Mouse (Mus musculus): ENCODE data around the gene Nrg4.
"Not testable (repeated sequence)": the region's sequence is repeated elsewhere in the genome, so short reads cannot be mapped to it uniquely, and the experiment has no call there.

Gene Nrg4

DNA sequence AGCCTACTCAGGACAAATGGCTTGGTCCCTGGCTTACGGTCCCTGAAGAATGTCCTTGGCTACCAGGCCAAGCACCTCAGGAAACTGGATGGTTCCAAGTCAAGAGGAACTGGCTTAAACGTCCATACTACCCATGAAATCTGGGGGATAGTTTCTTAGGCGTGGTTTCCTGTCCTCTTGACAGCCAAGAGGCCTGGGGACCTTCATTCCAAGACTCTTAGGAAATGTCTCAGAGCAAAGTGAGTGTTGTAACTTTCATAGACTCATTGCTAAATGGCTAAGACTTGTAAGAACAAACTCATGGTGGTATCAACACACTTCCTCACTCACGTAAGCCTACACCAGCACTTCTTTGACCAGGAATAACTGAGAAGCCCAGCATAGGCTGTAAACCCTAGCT lies 71.0 kb downstream of the Nrg4 start:
- TF ChIP-seq POU5F1 (IDR thresholded peaks at IDR 0.05; ENCODE audit: borderline replicate concordance, low read length) (no peak), CTCF (conservative IDR thresholded peaks at IDR 0.05; ENCODE audit: low read length) (no peak), NANOG (IDR thresholded peaks at IDR 0.05; ENCODE audit: borderline replicate concordance, low read length) (no peak)
- Histone ChIP-seq H3K36me3 (ENCODE audit: insufficient read depth, low read length) (no peaks in the 10 kb centered on the region), H3K27me3 (ENCODE audit: insufficient read depth, low read length) (no peaks in the 10 kb centered on the region), H3K4me3 (replicated peaks; ENCODE audit: low read length) (no peak overlapping the region), H3K4me1 (replicated peaks; ENCODE audit: low read depth, low read length) (no peaks in the 10 kb centered on the region), H3K9me3 (ENCODE audit: low read length) (no peaks in the 10 kb centered on the region)

DNA sequence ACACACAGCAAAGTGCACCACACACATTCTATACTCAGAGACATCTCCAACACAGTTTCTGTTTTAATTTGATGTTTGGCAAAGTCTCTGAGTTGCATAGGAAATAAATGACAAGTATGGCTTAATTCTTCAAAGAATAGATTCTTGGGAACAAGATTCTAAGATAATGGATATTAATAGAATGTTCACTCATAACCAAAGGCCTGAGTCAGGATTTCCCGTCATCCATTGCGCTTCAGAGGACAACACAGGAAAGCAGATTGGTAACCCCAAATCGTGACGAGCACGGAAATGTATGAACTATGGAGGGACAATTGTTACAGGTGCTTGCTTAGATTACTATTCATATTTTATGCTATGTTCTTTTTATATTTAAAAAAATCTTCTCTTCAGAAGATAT lies 71.6 kb downstream of the Nrg4 start:
- no peaks in the 10 kb centered on the region for H3K4me1 ChIP-seq (replicated peaks; ENCODE audit: low read depth, low read length)
- H3K9me3 ChIP-seq (ENCODE audit: low read length), result no peaks in the 10 kb centered on the region
- H3K36me3 ChIP-seq (ENCODE audit: insufficient read depth, low read length), result no peaks in the 10 kb centered on the region
- no peak for TF ChIP-seq CTCF (conservative IDR thresholded peaks at IDR 0.05; ENCODE audit: low read length)
- no peak for TF ChIP-seq POU5F1 (IDR thresholded peaks at IDR 0.05; ENCODE audit: borderline replicate concordance, low read length)
- no peak for TF ChIP-seq NANOG (IDR thresholded peaks at IDR 0.05; ENCODE audit: borderline replicate concordance, low read length)
- no peaks in the 10 kb centered on the region for H3K27me3 ChIP-seq (ENCODE audit: insufficient read depth, low read length)
- H3K4me3 ChIP-seq (replicated peaks; ENCODE audit: low read length), result no peak overlapping the region

- H3K9me3 ChIP-seq (ENCODE audit: low read length), result no peaks in the 10 kb centered on the region
- no peaks in the 10 kb centered on the region for H3K4me1 ChIP-seq (replicated peaks; ENCODE audit: low read depth, low read length)
- no peak for TF ChIP-seq NANOG (IDR thresholded peaks at IDR 0.05; ENCODE audit: borderline replicate concordance, low read length)
- TF ChIP-seq POU5F1 (IDR thresholded peaks at IDR 0.05; ENCODE audit: borderline replicate concordance, low read length), result no peak
- TF ChIP-seq CTCF (conservative IDR thresholded peaks at IDR 0.05; ENCODE audit: low read length), result no peak
- H3K36me3 ChIP-seq (ENCODE audit: insufficient read depth, low read length), result no peaks in the 10 kb centered on the region
- no peaks in the 10 kb centered on the region for H3K27me3 ChIP-seq (ENCODE audit: insufficient read depth, low read length)
- no peak overlapping the region for H3K4me3 ChIP-seq (replicated peaks; ENCODE audit: low read length)
Observed at GRCm38 (mm10) chr9:55253849-55254248, 72.8 kb downstream of the Nrg4 start.

GRCm38 (mm10) chr9:55252097-55252496 lies 74.5 kb downstream of the Nrg4 start:
- not testable (repeated sequence) for H3K27me3 ChIP-seq (ENCODE audit: insufficient read depth, low read length); H3K4me3 ChIP-seq (replicated peaks; ENCODE audit: low read length); H3K4me1 ChIP-seq (replicated peaks; ENCODE audit: low read depth, low read length); H3K9me3 ChIP-seq (ENCODE audit: low read length); H3K36me3 ChIP-seq (ENCODE audit: insufficient read depth, low read length)
- TF ChIP-seq CTCF (conservative IDR thresholded peaks at IDR 0.05; ENCODE audit: low read length), result peak; percentile 23; the same call in 1 of the 2 replicates

GRCm38 (mm10) chr9:55250595-55251247 lies 75.9 kb downstream of the Nrg4 start:
- H3K4me3 ChIP-seq (replicated peaks; ENCODE audit: low read length), result no peak overlapping the region
- no peaks in the 10 kb centered on the region for H3K9me3 ChIP-seq (ENCODE audit: low read length)
- H3K27me3 ChIP-seq (ENCODE audit: insufficient read depth, low read length), result no peaks in the 10 kb centered on the region
- H3K36me3 ChIP-seq (ENCODE audit: insufficient read depth, low read length), result no peaks in the 10 kb centered on the region
- no peaks in the 10 kb centered on the region for H3K4me1 ChIP-seq (replicated peaks; ENCODE audit: low read depth, low read length)
- TF ChIP-seq POU5F1 (IDR thresholded peaks at IDR 0.05; ENCODE audit: borderline replicate concordance, low read length), result no peak
- TF ChIP-seq CTCF (conservative IDR thresholded peaks at IDR 0.05; ENCODE audit: low read length), result no peak
- no peak for TF ChIP-seq NANOG (IDR thresholded peaks at IDR 0.05; ENCODE audit: borderline replicate concordance, low read length)

DNA sequence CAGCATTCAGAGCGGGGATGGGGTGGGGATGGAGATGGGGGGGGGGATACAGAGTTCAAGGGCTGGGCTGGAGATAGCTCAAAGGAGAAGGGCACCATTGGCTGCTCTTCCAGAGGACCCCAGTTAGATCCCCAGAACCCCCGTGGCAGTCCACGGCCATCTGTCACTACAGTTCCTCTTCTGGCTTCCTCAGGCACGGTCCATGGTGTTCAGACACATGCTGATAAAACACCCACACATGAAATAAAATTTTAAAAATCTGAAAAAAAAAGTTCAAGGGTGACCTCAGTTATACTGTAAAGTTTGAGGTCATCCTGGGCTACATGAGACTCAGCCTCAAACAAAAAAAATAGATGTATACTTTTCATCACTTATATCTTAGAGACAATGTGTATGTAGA lies 78.2 kb downstream of the Nrg4 start:
- TF ChIP-seq NANOG (IDR thresholded peaks at IDR 0.05; ENCODE audit: borderline replicate concordance, low read length) (no peak), CTCF (conservative IDR thresholded peaks at IDR 0.05; ENCODE audit: low read length) (no peak), POU5F1 (IDR thresholded peaks at IDR 0.05; ENCODE audit: borderline replicate concordance, low read length) (no peak)
- Histone ChIP-seq H3K9me3 (ENCODE audit: low read length) (no peaks in the 10 kb centered on the region), H3K4me3 (replicated peaks; ENCODE audit: low read length) (no peak overlapping the region), H3K4me1 (replicated peaks; ENCODE audit: low read depth, low read length) (no peaks in the 10 kb centered on the region), H3K27me3 (ENCODE audit: insufficient read depth, low read length) (no peaks in the 10 kb centered on the region), H3K36me3 (ENCODE audit: insufficient read depth, low read length) (no peaks in the 10 kb centered on the region)

- H3K4me3 ChIP-seq (replicated peaks; ENCODE audit: low read length), result no peak overlapping the region
- no peaks in the 10 kb centered on the region for H3K27me3 ChIP-seq (ENCODE audit: insufficient read depth, low read length)
- no peaks in the 10 kb centered on the region for H3K9me3 ChIP-seq (ENCODE audit: low read length)
- H3K4me1 ChIP-seq (replicated peaks; ENCODE audit: low read depth, low read length), result peaks cover 4% of the 10 kb centered on the region; the same call in 1 of the 2 replicates
- TF ChIP-seq POU5F1 (IDR thresholded peaks at IDR 0.05; ENCODE audit: borderline replicate concordance, low read length) (no peak), CTCF (conservative IDR thresholded peaks at IDR 0.05; ENCODE audit: low read length) (no peak), NANOG (IDR thresholded peaks at IDR 0.05; ENCODE audit: borderline replicate concordance, low read length) (no peak)
- no peaks in the 10 kb centered on the region for H3K36me3 ChIP-seq (ENCODE audit: insufficient read depth, low read length)
Observed at GRCm38 (mm10) chr9:55246918-55247317, 79.7 kb downstream of the Nrg4 start.

GRCm38 (mm10) chr9:55246440-55246839 lies 80.2 kb downstream of the Nrg4 start:
- no peak for TF ChIP-seq POU5F1 (IDR thresholded peaks at IDR 0.05; ENCODE audit: borderline replicate concordance, low read length)
- Histone ChIP-seq H3K27me3 (ENCODE audit: insufficient read depth, low read length) (no peaks in the 10 kb centered on the region; the same call in 1 of the 2 replicates), H3K4me1 (replicated peaks; ENCODE audit: low read depth, low read length) (peaks cover 9% of the 10 kb centered on the region), H3K36me3 (ENCODE audit: insufficient read depth, low read length) (no peaks in the 10 kb centered on the region), H3K4me3 (replicated peaks; ENCODE audit: low read length) (no peak overlapping the region), H3K9me3 (ENCODE audit: low read length) (no peaks in the 10 kb centered on the region)

GRCm38 (mm10) chr9:55245057-55245750 lies 81.4 kb downstream of the Nrg4 start:
- not testable (repeated sequence) for H3K9me3 ChIP-seq (ENCODE audit: low read length); H3K36me3 ChIP-seq (ENCODE audit: insufficient read depth, low read length); H3K27me3 ChIP-seq (ENCODE audit: insufficient read depth, low read length); H3K4me3 ChIP-seq (replicated peaks; ENCODE audit: low read length)
- H3K4me1 ChIP-seq (replicated peaks; ENCODE audit: low read depth, low read length), result peaks cover 10% of the 10 kb centered on the region

Data from E14TG2a.4 (cell line).